Mouse (Mus musculus) liver, embryonic 11.5 days (tissue): ENCODE measurements at regions not wholly inside any gene's neighbourhood (a gene's known extent, or its start where the extent isn't known, plus 50 kb on each side); places are given as distances from the start of the nearest gene placed in this dataset.

Source experiments
- ATAC-seq: fragments of 200-750 bp; cut with Nextera tagmentation; replicated peaks from 2 replicates; pipeline ENCODE4 v1.8.0; 2017; ENCODE audit warnings: moderate number of reproducible peaks, mild to moderate bottlenecking, moderate TSS enrichment, moderate library complexity; ENCODE audit not compliant: low FRiP score
- DNase-seq: peaks from one replicate; pipeline ENCODE4 v3.0.0-alpha.2; 2017; ENCODE audit warnings: low spot score
- H3K27ac ChIP-seq: fragments of 300-500 bp; sonication (generic); 2 replicates; pipeline ENCODE4 v1.5.1; 2014; ENCODE audit warnings: mild to moderate bottlenecking, low read depth, low read length, control low read depth
- H3K27me3 ChIP-seq: fragments of 300-500 bp; sonication (generic); replicated peaks from 2 replicates; pipeline ENCODE4 v1.6.1; 2014; ENCODE audit warnings: low read length, mixed read lengths; ENCODE audit not compliant: control insufficient read depth, insufficient read depth
- H3K36me3 ChIP-seq: fragments of 300-500 bp; sonication (generic); 2 replicates; pipeline ENCODE4 v1.6.1; 2014; ENCODE audit warnings: mild to moderate bottlenecking, low read length, moderate library complexity, mixed read lengths; ENCODE audit not compliant: control insufficient read depth, insufficient read depth
- H3K4me1 ChIP-seq: fragments of 300-500 bp; sonication (generic); replicated peaks from 2 replicates; pipeline ENCODE4 v1.6.1; 2014; ENCODE audit warnings: low read length, mixed read lengths; ENCODE audit not compliant: control insufficient read depth, insufficient read depth
- H3K4me2 ChIP-seq: fragments of 300-500 bp; sonication (generic); 2 replicates; pipeline ENCODE4 v1.6.1; 2014; ENCODE audit warnings: mild to moderate bottlenecking, control low read depth, moderate library complexity
- H3K4me3 ChIP-seq: fragments of 300-500 bp; sonication (generic); 2 replicates; pipeline ENCODE4 v1.5.1; 2014; ENCODE audit warnings: low read depth, low read length, control low read depth
- H3K9ac ChIP-seq: fragments of 300-500 bp; sonication (generic); 2 replicates; pipeline ENCODE4 v1.6.1; 2014; ENCODE audit warnings: low read depth, low read length, control low read depth
- H3K9me3 ChIP-seq: fragments of 300-500 bp; sonication (generic); 2 replicates; pipeline ENCODE4 v1.6.1; 2016; ENCODE audit warnings: low read length, inconsistent platforms, mixed read lengths; ENCODE audit not compliant: control insufficient read depth
- WGBS: fragments of 180-500 bp; shearing (Covaris S2); extraction: QIAGEN DNeasy Blood & Tissue Kit; methylation state at CpG from one replicate; pipeline ENCODE4 v1.1.7; 2014; 5-methylcytosine and 5-hydroxymethylcytosine counted together

- H3K4me3 ChIP-seq = no peak overlapping the region
- DNase-seq (no peak), ATAC-seq (no peak)
- H3K27ac ChIP-seq = no peak overlapping the region
- no peaks in the 10 kb centered on the region for H3K27me3 ChIP-seq
- no peaks in the 10 kb centered on the region for H3K4me1 ChIP-seq
- H3K9me3 ChIP-seq = no peaks in the 10 kb centered on the region
- H3K9ac ChIP-seq = no peak overlapping the region
- 81% methylated on average over 3 of the region's 3 CpGs for WGBS
- no peak overlapping the region for H3K4me2 ChIP-seq
- no peaks in the 10 kb centered on the region for H3K36me3 ChIP-seq
Measured at GRCm38 (mm10) chr17:64511139-64511779, 89.3 kb upstream of the Man2a1 start.

DNA sequence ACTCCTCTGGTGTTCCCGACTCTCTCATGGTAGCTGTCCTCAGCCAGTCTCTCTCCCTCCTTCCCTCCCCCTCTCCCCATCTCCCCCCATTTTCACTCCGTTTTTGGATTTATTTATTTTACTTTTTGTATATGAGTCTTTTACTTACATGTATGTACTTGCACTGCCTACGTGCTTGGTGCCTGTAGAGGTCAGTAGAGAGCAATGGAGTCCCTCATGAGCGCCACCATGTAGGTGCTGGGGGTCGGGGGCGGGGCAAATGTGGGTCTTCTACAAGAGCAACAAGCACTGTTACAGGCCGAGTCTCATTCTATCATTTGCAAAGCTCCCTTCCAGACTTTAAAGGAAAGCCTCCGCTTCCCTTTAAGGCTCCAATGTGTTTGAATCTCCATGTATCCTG is 78.3 kb upstream of the Man2a1 start:
- 57% methylated on average over 8 of the region's 8 CpGs for WGBS
- DNase-seq = no peak

DNA sequence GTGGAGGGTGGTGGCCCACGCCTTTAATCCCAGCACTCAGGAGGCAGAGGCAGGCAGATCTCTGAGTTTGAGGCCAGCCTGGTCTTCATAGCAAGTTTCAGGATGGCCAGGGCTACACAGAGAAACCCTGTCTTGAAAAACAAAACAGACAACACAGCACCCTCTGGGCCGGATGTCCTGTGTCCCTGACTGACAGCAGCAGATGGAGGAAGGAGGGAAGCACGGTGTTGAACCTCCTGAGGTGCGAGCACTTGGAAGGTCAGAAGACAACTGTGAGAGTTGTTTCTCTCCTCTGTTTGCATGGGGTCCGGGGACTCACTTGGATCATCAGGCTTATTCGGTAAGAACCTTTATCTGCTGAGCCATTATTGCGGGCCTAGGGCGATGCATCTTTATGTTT is 76.6 kb upstream of the Man2a1 start:
- Histone ChIP-seq H3K36me3 (no peaks in the 10 kb centered on the region), H3K27me3 (no peaks in the 10 kb centered on the region), H3K4me2 (no peak overlapping the region), H3K9ac (no peak overlapping the region), H3K4me1 (no peaks in the 10 kb centered on the region), H3K9me3 (no peaks in the 10 kb centered on the region), H3K4me3 (no peak overlapping the region), H3K27ac (no peak overlapping the region)
- DNase-seq (no peak), ATAC-seq (no peak)
- 82% methylated on average over 8 of the region's 8 CpGs for WGBS

More for the DNA sequence above, 78.3 kb upstream of the Man2a1 start:
- H3K9me3 ChIP-seq = no peaks in the 10 kb centered on the region
- ATAC-seq = no peak
- H3K27me3 ChIP-seq = no peaks in the 10 kb centered on the region
- H3K4me2 ChIP-seq = no peak overlapping the region
- no peak overlapping the region for H3K27ac ChIP-seq
- H3K4me3 ChIP-seq = no peak overlapping the region
- no peaks in the 10 kb centered on the region for H3K4me1 ChIP-seq
- H3K36me3 ChIP-seq = no peaks in the 10 kb centered on the region
- no peak overlapping the region for H3K9ac ChIP-seq

DNA sequence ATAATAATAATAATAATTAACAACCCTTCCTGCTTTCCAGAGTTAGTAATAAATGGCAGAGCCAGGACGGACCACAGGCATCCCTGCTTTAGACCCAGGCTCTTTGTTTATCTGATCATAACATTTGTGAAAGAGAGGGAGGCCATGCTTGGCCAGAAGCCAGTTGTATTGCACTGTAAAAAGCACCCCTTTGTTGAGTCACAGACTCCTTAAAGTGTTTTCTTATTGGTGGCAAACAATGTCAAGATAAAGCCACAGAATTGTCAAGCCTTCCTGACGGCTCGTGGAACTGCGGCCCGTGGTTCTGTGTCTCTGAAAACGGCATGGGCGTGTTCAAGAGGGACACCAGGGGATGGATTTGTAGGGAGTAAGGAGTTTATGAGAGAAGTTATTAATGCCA is 72.7 kb upstream of the Man2a1 start:
- WGBS = 75% methylated on average over 7 of the region's 7 CpGs
- no peak overlapping the region for H3K9ac ChIP-seq
- no peaks in the 10 kb centered on the region for H3K27me3 ChIP-seq
- no peak overlapping the region for H3K4me3 ChIP-seq
- no peak overlapping the region for H3K4me2 ChIP-seq
- no peaks in the 10 kb centered on the region for H3K9me3 ChIP-seq
- DNase-seq = no peak
- H3K4me1 ChIP-seq = no peaks in the 10 kb centered on the region
- ATAC-seq = no peak
- H3K27ac ChIP-seq = no peak overlapping the region
- no peaks in the 10 kb centered on the region for H3K36me3 ChIP-seq

GRCm38 (mm10) chr17:64528476-64528875 is 72.1 kb upstream of the Man2a1 start:
- no peaks in the 10 kb centered on the region for H3K4me1 ChIP-seq
- ATAC-seq (no peak), DNase-seq (no peak)
- H3K27ac ChIP-seq = no peak overlapping the region
- H3K4me2 ChIP-seq = no peak overlapping the region
- whole genome bisulfite sequencing = 82% methylated on average over 7 of the region's 7 CpGs
- no peak overlapping the region for H3K9ac ChIP-seq
- H3K27me3 ChIP-seq = no peaks in the 10 kb centered on the region
- H3K36me3 ChIP-seq = no peaks in the 10 kb centered on the region
- H3K9me3 ChIP-seq = no peaks in the 10 kb centered on the region
- no peak overlapping the region for H3K4me3 ChIP-seq

DNA sequence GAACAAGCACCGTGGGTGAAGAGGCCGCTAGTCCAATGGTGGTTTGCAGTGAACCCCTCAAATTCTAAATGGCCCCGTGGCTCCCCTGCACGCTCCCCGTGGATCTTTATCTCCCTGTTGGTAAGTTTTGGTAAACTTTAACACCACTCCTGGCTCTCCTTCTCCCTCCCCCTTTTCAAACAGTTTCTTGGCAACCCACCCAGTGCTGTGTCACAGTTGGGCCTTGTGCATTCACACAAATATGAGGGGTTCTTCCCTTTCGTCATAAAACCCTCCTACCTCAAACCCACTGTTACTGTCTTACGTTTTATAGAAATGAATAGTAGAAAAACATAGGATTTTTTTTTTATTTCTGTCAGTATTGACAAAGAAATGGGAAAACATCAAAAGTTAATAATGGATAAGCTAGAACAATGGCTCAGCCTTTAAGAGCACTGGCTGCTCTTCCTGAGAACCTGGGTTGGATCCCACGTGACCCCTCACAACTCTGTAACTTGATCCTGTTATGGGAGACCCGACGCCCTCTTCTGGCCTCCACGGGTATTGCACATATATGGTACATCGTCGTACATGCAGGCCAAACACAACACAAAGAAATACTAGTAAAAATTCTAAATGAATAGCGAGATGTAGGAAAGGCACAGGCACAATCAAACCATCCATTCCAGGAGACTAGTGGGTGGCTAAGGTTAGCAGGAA is 71.1 kb upstream of the Man2a1 start:
- no peak overlapping the region for H3K4me3 ChIP-seq
- DNase-seq (no peak), ATAC-seq (no peak)
- H3K9me3 ChIP-seq = no peaks in the 10 kb centered on the region
- no peaks in the 10 kb centered on the region for H3K4me1 ChIP-seq
- H3K27me3 ChIP-seq = no peaks in the 10 kb centered on the region
- no peaks in the 10 kb centered on the region for H3K36me3 ChIP-seq
- H3K27ac ChIP-seq = no peak overlapping the region
- WGBS = 68% methylated on average over 14 of the region's 14 CpGs
- no peak overlapping the region for H3K4me2 ChIP-seq
- H3K9ac ChIP-seq = no peak overlapping the region

DNA sequence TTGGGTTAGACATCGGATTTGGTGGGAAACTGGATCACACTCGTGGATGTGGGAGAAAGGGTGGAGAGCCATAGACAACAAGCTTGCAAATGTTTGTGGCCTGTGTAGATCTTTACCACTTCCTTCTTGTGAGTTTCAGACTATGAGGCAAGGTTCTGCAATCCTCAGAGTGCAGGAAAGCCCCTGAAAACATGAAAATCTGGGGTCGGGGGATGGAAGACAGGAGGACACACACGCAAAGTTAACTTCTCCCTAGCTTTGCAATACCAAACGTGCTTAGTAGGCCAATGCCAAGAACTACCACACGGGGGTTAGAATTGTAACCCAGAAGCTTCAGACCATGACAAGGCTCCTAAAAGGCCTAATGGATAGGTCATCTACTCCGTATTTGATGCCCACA is 69.4 kb upstream of the Man2a1 start:
- no peak for ATAC-seq

GRCm38 (mm10) chr17:64534323-64534722 is 66.2 kb upstream of the Man2a1 start:
- Histone ChIP-seq H3K27me3 (no peaks in the 10 kb centered on the region), H3K36me3 (no peaks in the 10 kb centered on the region), H3K4me1 (0 out of 2 replicates have a peak, but pooled peaks cover 4% of the 10 kb centered on the region), H3K4me2 (no peak overlapping the region), H3K9me3 (no peaks in the 10 kb centered on the region), H3K27ac (no peak overlapping the region), H3K4me3 (no peak overlapping the region), H3K9ac (no peak overlapping the region)
- 73% methylated on average over 4 of the region's 4 CpGs for WGBS
- no peak for DNase-seq
- no peak for ATAC-seq

More for the DNA sequence above, 69.4 kb upstream of the Man2a1 start:
- Histone ChIP-seq H3K4me3 (no peak overlapping the region), H3K4me2 (no peak overlapping the region), H3K27me3 (no peaks in the 10 kb centered on the region), H3K9ac (no peak overlapping the region), H3K9me3 (no peaks in the 10 kb centered on the region), H3K36me3 (no peaks in the 10 kb centered on the region), H3K27ac (no peak overlapping the region), H3K4me1 (no peaks in the 10 kb centered on the region)
- 81% methylated on average over 7 of the region's 7 CpGs for WGBS
- no peak for DNase-seq

DNA sequence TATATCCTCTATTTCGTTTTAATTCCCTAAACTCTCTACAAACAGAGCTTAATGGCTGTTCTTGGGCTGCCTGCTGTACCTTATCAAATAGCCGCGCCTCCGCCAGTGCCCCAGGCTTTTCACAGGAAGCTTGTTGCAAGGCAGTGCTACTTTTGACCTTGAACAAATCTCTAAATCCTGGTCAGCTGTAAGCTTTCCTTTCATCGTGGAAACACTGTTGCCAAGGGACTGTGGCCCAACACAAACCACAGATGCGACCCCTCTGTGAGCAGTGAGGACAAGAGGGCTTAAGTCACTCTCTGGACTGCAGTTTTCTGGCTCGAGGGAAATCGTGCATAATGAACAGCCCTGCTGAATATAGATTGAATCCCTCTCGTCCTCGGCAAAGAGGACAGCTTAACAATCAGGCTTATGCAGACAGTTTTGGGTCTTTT is 62.0 kb upstream of the Man2a1 start:
- no peak; the same call in 1 of the 2 replicates for ATAC-seq
- no peak overlapping the region for H3K4me2 ChIP-seq

More for the DNA sequence above, 62.0 kb upstream of the Man2a1 start:
- H3K4me3 ChIP-seq = no peak overlapping the region
- 0 out of 2 replicates have a peak, but pooled peaks cover 4% of the 10 kb centered on the region for H3K4me1 ChIP-seq
- H3K27me3 ChIP-seq = no peaks in the 10 kb centered on the region
- no peaks in the 10 kb centered on the region for H3K9me3 ChIP-seq
- no peak overlapping the region for H3K9ac ChIP-seq
- H3K36me3 ChIP-seq = no peaks in the 10 kb centered on the region
- 26% methylated on average over 10 of the region's 10 CpGs for WGBS
- H3K27ac ChIP-seq = no peak overlapping the region
- no peak for DNase-seq
